Mouse (Mus musculus): ENCODE results near the gene Gm13278.
"Not testable (repeated sequence)": the region's sequence is repeated elsewhere in the genome, so short reads cannot be mapped to it uniquely, and the experiment has no call there.

Gm13278 gene

DNA sequence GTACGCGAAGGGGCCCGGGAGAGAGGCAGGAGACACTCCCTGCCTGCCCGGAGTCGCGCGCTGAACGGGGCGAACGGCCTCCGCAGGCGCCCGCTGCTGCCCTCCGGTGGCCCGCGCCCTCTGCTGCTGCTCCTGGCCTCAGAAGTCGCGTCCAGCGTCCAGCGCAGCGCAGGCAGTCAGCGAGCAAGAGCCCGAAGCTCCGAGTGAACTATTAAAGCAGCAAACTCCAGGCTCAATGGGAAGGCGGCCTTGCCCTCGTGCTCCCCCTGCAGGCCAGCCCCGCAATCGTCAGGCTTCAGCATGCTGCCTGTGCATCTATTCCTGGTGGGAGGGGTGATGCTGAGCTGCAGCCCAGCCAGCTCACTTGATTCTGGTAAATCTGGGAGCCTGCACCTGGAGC lies at the start of gene Gm13278:
Gene Gm13278 (plus strand): TSS at position 301 of the 400 bp plus-strand sequence.
- DNase-seq, result not testable (repeated sequence)

DNA sequence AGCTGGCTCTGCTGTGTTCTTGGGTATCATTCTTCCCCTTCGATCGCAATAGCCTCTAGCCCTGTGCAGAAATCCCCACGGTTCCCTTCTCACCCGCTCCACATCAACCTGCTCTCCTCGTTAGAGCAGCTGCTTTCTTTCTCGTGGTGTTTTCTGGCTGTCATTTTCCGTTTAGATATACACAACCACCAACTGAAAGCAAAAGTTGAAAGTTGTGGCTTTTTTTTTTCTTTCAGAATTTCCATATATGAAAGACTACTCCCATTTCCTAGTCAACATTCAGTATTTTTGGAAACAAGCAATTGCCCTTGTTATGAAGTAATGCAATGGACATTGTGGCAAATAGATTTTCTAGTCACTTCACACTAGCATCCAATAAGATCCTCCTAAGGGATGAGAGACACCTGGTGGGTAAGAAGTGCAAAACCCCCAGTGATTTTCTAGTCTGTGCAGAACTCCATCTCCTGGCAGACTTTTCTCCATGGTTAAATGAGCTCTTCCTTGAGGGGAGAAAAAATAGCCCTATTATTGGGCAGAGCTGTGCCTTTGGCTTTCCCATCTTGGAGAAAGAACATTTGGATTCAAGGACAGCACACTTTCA lies 48.5 kb upstream of the Gm13278 start:
- DNase-seq, result no peak

DNA sequence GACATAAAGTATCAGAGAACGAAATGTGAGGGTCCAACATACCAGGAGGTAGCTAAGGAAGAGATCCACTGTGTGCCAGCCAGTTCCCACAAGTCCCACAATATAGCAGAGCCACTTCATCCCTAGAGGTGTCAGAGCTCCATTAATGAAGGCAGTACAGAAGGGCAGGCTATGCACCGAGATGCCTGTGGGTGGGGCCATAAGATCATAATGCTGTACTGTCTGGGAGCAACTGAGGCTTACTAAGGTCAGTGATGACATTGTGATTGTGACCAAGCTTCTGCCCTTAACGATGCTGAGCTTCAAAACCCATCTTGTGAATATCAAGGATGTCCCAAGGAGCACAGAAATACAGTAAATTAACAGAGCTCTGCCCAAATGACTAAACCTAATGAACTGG lies 47.1 kb upstream of the Gm13278 start:
- DNase-seq, result no peak

DNA sequence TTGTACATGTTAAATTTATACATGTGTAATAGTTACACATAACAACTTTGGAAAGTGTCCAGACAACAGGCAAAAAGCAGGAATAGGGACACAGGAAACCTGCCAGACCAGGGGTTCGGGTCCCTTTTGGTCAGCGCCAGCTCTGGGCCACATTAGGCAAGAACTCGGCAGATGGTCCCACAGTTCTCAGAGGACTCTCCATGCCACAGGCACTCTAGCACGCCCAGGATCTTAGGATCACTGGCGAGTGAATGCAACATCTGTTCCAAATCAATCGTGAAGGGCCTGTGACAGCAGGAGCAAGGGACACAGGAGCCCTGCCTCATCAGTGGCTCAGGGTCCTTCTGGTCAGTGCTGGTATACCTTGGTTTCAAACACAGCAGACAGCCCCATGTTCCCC lies 41.4 kb upstream of the Gm13278 start:
- no peak for DNase-seq

DNA sequence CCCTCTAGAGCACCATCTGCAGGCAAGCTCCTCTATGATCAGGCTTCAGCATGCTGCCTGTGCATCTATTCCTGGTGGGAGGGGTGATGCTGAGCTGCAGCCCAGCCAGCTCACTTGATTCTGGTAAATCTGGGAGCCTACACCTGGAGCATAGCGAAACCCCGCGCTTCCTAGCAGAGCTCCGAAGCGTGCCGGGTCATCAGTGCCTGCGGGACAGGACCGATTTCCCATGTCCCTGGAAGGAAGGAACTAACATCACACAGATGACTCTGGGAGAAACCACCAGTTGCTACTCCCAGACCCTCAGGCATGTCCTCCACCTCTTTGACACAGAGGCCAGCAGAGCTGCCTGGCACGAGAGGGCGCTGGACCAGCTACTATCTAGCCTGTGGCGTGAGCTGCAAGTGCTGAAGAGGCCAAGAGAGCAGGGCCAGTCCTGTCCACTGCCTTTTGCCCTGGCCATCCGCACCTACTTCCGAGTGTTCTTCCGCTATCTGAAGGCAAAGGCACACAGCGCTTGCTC lies 36.5 kb upstream of the Gm13278 start, which contains the start of gene Gm13271:
Gene Gm13271 (plus strand): TSS at position 51 of the 523 bp plus-strand sequence.
- DNase-seq, result peak; percentile 48

DNA sequence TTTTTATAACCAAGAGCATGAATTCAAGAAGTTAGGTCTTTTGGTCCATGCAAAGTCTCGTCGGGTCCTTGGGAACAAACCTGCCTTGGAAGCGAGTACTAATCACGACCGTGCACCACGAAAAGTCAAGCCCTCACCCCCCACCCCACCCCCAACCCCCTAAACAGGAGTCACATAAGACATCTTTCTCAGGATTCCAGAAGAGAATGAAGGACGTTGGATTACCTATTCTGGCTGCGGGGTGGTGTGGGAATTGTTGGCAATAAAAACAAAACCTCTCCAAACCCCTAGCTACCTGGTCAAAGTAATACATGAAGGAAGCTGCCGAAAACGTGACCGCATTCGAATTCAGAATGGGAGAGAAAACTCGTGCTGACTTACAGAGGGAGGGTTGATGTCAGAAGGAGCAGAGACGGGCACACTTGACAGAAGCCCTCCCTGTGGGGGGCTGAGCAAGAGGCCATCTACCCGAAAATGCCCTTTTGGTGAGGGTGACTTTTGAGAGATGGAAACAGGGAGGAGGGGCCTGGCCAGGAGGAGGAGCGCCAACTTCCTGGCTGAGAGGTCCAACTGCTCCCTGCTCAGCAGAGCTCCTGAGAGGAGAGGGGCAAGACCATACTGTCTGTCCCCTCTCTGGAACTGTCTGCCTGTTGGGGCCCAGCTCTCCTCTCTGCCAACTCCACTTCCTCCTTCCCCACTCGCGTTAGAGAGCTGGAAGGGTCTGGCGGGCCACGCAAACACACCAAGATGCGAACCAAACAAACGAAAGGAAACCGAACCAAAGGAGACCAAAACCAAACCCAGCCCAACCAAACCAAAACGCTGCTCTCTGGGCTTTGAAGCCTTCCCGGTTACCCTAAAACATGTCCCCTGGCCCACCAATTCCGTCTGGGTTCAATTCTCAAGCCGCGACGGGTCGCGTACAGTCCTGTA lies 34.5 kb upstream of the Gm13278 start:
- DNase-seq, result not testable (repeated sequence)

DNA sequence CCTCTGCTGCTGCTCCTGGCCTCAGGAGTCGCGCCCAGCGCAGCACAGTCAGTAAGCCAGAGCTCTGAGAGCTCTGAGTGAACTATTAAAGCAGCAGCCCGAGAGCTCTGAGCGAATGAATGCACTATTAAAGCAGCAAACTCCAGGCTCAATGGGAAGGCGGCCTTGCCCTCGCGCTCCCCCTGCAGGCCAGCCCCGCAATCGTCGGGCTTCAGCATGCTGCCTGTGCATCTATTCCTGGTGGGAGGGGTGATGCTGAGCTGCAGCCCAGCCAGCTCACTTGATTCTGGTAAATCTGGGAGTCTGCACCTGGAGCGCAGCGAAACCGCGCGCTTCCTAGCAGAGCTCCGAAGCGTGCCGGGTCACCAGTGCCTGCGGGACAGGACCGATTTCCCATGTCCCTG lies 33.7 kb upstream of the Gm13278 start:
- peak; percentile 76 for DNase-seq

DNA sequence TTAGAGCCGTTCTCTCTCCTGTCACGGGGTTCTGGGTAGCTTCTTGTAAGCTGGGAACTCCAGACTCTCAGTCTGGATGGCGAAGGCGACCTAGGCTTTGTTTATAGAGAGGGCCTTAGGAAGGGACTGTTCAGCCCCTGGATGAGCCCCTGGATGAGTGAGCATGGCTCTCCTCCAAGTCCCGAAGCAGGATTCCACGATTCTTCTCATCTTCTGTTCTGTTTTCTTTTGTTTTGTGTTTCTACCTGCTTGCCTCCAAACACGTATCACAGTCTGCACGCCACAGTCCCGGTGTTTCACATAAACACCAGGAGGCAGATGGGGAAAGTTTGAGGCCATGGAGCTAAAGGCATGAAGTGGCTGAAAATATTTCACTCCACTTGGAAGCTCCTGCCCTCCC lies 32.6 kb upstream of the Gm13278 start:
- not testable (repeated sequence) for DNase-seq

DNA sequence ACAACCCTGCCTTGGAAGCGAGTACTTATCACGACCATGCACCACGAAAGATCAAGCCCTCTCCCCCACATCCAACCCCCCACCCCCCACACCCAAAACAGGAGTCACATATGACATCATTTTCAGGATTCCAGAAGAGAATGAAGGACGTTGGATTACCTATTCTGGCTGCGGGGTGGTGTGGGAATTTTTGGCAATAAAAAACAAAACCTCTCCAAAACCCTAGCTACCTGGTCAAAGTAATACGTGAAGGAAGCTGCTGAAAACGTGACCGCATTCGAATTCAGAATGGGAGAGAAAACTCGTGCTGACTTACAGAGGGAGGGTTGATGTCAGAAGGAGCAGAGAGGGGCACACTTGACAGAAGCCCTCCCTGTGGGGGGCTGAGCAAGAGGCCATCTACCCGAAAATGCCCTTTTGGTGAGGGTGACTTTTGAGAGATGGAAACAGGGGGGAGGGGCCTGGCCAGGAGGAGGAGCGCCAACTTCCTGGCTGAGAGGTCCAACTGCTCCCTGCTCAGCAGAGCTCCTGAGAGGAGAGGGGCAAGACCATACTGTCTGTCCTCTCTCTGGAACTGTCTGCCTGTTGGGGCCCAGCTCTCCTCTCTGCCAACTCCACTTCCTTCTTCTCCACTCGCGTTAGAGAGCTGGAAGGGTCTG lies 31.6 kb upstream of the Gm13278 start, which contains the start of gene Gm13283:
Gene Gm13283 (plus strand): TSS at position 510 of the 659 bp plus-strand sequence.
- peak; percentile 22 for DNase-seq

DNA sequence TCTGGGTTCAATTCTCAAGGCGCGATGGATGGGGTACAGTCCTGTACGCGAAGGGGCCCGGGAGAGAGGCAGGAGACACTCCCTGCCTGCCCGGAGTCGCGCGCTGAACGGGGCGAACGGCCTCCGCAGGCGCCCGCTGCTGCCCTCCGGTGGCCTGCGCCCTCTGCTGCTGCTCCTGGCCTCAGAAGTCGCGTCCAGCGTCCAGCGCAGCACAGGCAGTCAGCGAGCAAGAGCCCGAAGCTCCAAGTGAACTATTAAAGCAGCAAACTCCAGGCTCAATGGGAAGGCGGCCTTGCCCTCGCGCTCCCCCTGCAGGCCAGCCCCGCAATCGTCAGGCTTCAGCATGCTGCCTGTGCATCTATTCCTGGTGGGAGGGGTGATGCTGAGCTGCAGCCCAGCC lies 30.9 kb upstream of the Gm13278 start:
- DNase-seq, result not testable (repeated sequence)

DNA sequence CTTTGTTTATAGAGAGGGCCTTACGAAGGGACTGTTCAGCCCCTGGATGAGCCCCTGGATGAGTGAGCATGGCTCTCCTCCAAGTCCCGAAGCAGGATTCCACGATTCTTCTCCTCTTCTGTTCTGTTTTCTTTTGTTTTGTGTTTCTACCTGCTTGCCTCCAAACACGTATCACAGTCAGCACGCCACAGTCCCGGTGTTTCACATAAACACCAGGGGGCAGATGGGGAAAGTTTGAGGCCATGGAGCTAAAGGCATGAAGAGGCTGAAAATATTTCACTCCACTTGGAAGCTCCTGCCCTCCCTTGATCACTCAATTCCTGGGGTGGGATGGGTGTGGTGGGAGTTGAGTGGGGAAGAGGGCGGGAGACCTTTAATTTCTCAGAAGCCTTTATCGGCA lies 29.6 kb upstream of the Gm13278 start:
- DNase-seq, result peak; percentile 65

DNA sequence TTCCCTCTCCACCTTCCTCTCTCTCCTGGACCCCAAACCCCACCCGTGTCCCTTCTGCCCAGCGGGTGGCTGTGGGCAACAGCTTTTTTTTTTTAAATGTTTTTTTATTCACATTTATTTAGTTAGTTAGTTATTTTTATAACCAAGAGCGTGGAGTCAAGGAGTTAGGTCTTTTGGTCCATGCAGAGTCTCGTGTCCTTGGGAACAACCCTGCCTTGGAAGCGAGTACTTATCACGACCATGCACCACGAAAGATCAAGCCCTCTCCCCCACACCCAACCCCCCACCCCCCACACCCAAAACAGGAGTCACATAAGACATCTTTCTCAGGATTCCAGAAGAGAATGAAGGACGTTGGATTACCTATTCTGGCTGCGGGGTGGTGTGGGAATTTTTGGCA lies 29.0 kb upstream of the Gm13278 start:
- not testable (repeated sequence) for DNase-seq

DNA sequence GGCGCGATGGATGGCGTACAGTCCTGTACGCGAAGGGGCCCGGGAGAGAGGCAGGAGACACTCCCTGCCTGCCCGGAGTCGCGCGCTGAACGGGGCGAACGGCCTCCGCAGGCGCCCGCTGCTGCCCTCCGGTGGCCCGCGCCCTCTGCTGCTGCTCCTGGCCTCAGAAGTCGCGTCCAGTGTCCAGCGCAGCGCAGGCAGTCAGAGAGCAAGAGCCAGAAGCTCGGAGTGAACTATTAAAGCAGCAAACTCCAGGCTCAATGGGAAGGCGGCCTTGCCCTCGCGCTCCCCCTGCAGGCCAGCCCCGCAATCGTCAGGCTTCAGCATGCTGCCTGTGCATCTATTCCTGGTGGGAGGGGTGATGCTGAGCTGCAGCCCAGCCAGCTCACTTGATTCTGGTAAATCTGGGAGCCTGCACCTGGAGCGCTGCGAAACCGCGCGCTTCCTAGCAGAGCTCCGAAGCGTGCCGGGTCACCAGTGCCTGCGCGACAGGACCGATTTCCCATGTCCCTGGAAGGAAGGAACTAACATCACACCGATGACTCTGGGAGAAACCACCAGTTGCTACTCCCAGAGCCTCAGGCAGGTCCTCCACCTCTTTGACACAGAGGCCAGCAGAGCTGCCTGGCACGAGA lies 27.8 kb upstream of the Gm13278 start:
- not testable (repeated sequence) for DNase-seq

DNA sequence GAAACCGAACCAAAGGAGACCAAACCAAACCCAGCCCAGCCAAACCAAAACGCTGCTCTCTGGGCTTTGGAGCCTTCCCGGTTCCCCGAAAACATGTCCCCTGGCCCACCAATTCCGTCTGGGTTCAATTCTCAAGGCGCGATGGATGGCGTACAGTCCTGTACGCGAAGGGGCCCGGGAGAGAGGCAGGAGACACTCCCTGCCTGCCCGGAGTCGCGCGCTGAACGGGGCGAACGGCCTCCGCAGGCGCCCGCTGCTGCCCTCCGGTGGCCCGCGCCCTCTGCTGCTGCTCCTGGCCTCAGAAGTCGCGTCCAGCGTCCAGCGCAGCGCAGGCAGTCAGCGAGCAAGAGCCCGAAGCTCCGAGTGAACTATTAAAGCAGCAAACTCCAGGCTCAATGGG lies 17.8 kb upstream of the Gm13278 start, which contains the start of gene Gm13290:
Gene Gm13290 (plus strand): TSS at position 301 of the 400 bp plus-strand sequence.
- DNase-seq, result not testable (repeated sequence)

DNA sequence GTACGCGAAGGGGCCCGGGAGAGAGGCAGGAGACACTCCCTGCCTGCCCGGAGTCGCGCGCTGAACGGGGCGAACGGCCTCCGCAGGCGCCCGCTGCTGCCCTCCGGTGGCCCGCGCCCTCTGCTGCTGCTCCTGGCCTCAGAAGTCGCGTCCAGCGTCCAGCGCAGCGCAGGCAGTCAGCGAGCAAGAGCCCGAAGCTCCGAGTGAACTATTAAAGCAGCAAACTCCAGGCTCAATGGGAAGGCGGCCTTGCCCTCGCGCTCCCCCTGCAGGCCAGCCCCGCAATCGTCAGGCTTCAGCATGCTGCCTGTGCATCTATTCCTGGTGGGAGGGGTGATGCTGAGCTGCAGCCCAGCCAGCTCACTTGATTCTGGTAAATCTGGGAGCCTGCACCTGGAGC lies 14.7 kb upstream of the Gm13278 start, which contains the start of gene Gm13289:
Gene Gm13289 (plus strand): TSS at position 301 of the 400 bp plus-strand sequence.
- DNase-seq, result not testable (repeated sequence)

DNA sequence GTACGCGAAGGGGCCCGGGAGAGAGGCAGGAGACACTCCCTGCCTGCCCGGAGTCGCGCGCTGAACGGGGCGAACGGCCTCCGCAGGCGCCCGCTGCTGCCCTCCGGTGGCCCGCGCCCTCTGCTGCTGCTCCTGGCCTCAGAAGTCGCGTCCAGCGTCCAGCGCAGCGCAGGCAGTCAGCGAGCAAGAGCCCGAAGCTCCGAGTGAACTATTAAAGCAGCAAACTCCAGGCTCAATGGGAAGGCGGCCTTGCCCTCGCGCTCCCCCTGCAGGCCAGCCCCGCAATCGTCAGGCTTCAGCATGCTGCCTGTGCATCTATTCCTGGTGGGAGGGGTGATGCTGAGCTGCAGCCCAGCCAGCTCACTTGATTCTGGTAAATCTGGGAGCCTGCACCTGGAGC lies 11.8 kb upstream of the Gm13278 start, which contains the start of gene Gm13272:
Gene Gm13272 (plus strand): TSS at position 301 of the 400 bp plus-strand sequence.
- not testable (repeated sequence) for DNase-seq

DNA sequence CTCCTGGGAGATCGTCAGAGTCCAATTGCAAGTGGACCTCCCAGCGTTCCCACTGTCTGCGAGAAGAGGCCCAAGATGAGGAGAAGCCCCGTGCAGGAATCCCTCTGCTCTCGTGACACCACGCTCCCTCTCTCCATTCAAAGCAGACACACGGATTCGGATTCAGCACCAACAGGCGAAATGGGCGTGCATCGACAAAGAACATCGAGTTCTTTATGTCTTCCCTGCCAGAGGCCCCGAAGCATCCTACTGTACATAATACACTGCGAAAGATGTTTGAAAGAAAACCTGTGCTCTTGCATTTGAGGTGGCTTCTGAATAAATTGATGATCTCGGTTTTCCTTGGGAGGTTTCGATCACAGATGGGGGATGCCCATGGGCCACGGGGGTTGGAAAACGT lies 11.0 kb upstream of the Gm13278 start:
- DNase-seq, result not testable (repeated sequence)

DNA sequence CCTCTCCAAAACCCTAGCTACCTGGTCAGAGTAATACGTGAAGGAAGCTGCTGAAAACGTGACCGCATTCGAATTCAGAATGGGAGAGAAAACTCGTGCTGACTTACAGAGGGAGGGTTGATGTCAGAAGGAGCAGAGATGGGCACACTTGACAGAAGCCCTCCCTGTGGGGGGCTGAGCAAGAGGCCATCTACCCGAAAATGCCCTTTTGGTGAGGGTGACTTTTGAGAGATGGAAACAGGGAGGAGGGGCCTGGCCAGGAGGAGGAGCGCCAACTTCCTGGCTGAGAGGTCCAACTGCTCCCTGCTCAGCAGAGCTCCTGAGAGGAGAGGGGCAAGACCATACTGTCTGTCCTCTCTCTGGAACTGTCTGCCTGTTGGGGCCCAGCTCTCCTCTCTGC lies 9.5 kb upstream of the Gm13278 start, which contains the start of gene Ifnz:
Gene Ifnz (plus strand): TSS at position 301 of the 400 bp plus-strand sequence.
- not testable (repeated sequence) for DNase-seq

DNA sequence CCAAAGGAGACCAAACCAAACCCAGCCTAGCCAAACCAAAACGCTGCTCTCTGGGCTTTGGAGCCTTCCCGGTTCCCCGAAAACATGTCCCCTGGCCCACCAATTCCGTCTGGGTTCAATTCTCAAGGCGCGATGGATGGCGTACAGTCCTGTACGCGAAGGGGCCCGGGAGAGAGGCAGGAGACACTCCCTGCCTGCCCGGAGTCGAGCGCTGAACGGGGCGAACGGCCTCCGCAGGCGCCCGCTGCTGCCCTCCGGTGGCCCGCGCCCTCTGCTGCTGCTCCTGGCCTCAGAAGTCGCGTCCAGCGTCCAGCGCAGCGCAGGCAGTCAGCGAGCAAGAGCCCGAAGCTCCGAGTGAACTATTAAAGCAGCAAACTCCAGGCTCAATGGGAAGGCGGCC lies 9.0 kb upstream of the Gm13278 start:
- not testable (repeated sequence) for DNase-seq

DNA sequence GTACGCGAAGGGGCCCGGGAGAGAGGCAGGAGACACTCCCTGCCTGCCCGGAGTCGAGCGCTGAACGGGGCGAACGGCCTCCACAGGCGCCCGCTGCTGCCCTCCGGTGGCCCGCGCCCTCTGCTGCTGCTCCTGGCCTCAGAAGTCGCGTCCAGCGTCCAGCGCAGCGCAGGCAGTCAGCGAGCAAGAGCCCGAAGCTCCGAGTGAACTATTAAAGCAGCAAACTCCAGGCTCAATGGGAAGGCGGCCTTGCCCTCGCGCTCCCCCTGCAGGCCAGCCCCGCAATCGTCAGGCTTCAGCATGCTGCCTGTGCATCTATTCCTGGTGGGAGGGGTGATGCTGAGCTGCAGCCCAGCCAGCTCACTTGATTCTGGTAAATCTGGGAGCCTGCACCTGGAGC lies 5.9 kb upstream of the Gm13278 start, which contains the start of gene Gm13276:
Gene Gm13276 (plus strand): TSS at position 301 of the 400 bp plus-strand sequence.
- DNase-seq, result not testable (repeated sequence)

DNA sequence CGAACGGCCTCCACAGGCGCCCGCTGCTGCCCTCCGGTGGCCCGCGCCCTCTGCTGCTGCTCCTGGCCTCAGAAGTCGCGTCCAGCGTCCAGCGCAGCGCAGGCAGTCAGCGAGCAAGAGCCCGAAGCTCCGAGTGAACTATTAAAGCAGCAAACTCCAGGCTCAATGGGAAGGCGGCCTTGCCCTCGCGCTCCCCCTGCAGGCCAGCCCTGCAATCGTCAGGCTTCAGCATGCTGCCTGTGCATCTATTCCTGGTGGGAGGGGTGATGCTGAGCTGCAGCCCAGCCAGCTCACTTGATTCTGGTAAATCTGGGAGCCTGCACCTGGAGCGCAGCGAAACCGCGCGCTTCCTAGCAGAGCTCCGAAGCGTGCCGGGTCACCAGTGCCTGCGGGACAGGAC lies 2.9 kb upstream of the Gm13278 start, which contains the start of gene Gm13277:
Gene Gm13277 (plus strand): TSS at position 231 of the 400 bp plus-strand sequence.
- peak; percentile 47 for DNase-seq
